Mouse (Mus musculus) hindbrain, embryonic 16.5 days (tissue): Measurements from ENCODE around the gene Nt5m. TPM values are rescaled to one million over a fixed set of nuclear protein-coding genes. Genes with fewer than 3 reads are reported as not detected.

ENCODE experiments used
- ATAC-seq: fragments of 200-750 bp; cut with Nextera tagmentation; 2 replicates; pipeline ENCODE4 v1.8.0; 2017; ENCODE audit warnings: moderate TSS enrichment, moderate library complexity
- H3K27ac ChIP-seq: fragments of 300-500 bp; sonication (generic); 2 replicates; pipeline ENCODE4 v1.5.1; 2014; ENCODE audit warnings: low read depth, mild to moderate bottlenecking, control low read depth, low read length, moderate library complexity
- H3K27me3 ChIP-seq: fragments of 300-500 bp; sonication (generic); replicated peaks from 2 replicates; pipeline ENCODE4 v1.6.1; 2014; ENCODE audit warnings: low read length; ENCODE audit not compliant: control insufficient read depth, insufficient read depth
- H3K36me3 ChIP-seq: fragments of 300-500 bp; sonication (generic); 2 replicates; pipeline ENCODE4 v1.6.1; 2014; ENCODE audit warnings: mild to moderate bottlenecking, low read length, moderate library complexity, mixed read lengths; ENCODE audit not compliant: control insufficient read depth, insufficient read depth
- H3K4me1 ChIP-seq: fragments of 300-500 bp; sonication (generic); 2 replicates; pipeline ENCODE4 v1.6.1; 2014; ENCODE audit warnings: low read depth, low read length; ENCODE audit not compliant: control insufficient read depth, insufficient read depth
- H3K4me2 ChIP-seq: fragments of 300-500 bp; sonication (generic); 2 replicates; pipeline ENCODE4 v1.6.1; 2014; ENCODE audit warnings: mild to moderate bottlenecking, low read length, control low read depth, moderate library complexity
- H3K4me3 ChIP-seq: fragments of 300-500 bp; sonication (generic); 2 replicates; pipeline ENCODE4 v1.5.1; 2014; ENCODE audit warnings: mild to moderate bottlenecking, low read length, control low read depth, moderate library complexity
- H3K9ac ChIP-seq: fragments of 300-500 bp; sonication (generic); 2 replicates; pipeline ENCODE4 v1.6.1; 2014; ENCODE audit warnings: low read depth, mild to moderate bottlenecking, control low read depth, low read length, moderate library complexity
- H3K9me3 ChIP-seq: fragments of 300-500 bp; sonication (generic); 2 replicates; pipeline ENCODE4 v1.6.1; 2014; ENCODE audit warnings: mild to moderate bottlenecking, low read length, moderate library complexity; ENCODE audit not compliant: control insufficient read depth
- WGBS: fragments of 180-500 bp; shearing (Covaris S2); extraction: QIAGEN DNeasy Blood & Tissue Kit; methylation state at CpG from one replicate; pipeline ENCODE4 v1.1.7; 2014; 5-methylcytosine and 5-hydroxymethylcytosine counted together
- polyA plus RNA-seq: library from polyadenylated mRNA; unstranded; fragments of >200 nt; fragmentation: Nextera tagmentation; extraction: Ambion mirVana; gene quantifications from 2 replicates; pipeline ENCODE4 v1.2.1, GENCODE M21; 2015

Gene Nt5m
- polyA plus RNA-seq, 1 experiment from 2014 or later = 85.4 TPM

- Histone ChIP-seq H3K27me3 (no peaks in the 10 kb centered on the region), H3K9ac (no peak overlapping the region), H3K9me3 (no peaks in the 10 kb centered on the region), H3K36me3 (no peaks in the 10 kb centered on the region), H3K4me2 (no peak overlapping the region), H3K27ac (no peak overlapping the region), H3K4me1 (no peaks in the 10 kb centered on the region), H3K4me3 (no peak overlapping the region)
- ATAC-seq = no peak
- 86% methylated on average over 1 of the region's 1 CpGs for WGBS
Observed at GRCm38 (mm10) chr11:59911523-59911922, 72.3 kb downstream of the Nt5m start.

DNA sequence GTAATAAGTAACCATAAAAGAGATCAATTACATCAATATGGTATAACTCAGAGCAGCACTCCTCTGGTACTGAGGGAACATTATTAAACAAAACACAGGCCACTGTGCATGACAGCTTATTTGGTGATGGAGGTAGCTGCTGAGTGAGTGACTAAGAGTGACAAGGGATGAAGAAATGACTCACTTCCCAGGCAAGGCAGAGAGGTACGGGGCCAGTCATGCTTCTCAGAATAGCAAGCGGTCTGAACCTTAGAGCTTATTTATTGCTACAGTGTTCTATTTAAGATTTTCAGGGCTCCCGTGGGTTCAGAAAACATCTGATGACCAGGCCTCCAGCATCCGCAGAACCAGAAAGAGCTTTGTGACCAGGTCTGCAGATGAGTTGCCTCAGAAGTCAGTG is 74.5 kb downstream of the Nt5m start:
- no peak overlapping the region for H3K4me3 ChIP-seq
- no peak overlapping the region for H3K4me2 ChIP-seq
- no peak for ATAC-seq
- H3K27me3 ChIP-seq = no peaks in the 10 kb centered on the region
- H3K4me1 ChIP-seq = no peaks in the 10 kb centered on the region
- no peaks in the 10 kb centered on the region for H3K36me3 ChIP-seq
- no peak overlapping the region for H3K9ac ChIP-seq
- WGBS = 86% methylated on average over 4 of the region's 4 CpGs
- H3K27ac ChIP-seq = no peak overlapping the region
- H3K9me3 ChIP-seq = no peaks in the 10 kb centered on the region

DNA sequence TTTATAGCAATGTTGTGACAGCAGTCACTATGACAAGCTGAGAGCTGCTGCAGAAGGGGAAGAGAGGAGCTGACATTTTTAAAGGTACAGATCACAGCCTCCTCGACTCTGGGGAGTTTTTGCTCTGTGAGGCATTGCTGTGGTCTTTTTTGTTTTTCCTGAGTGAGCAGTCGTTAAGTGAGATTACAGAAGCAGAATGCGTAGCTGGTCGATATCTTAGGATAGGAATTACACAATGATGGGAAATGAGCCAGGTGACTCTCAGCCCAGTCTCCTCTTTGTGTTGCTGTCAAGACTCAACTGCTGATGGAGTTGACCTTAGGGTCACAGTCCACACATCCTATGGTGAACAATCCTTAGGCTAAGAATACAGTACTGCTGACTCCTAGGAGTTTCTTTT is 78.8 kb downstream of the Nt5m start:
- ATAC-seq = no peak
- 37% methylated on average over 4 of the region's 4 CpGs for WGBS
- Histone ChIP-seq H3K4me3 (no peak overlapping the region), H3K36me3 (no peaks in the 10 kb centered on the region), H3K27ac (no peak overlapping the region), H3K4me2 (no peak overlapping the region), H3K9ac (no peak overlapping the region), H3K4me1 (no peaks in the 10 kb centered on the region), H3K9me3 (no peaks in the 10 kb centered on the region), H3K27me3 (no peaks in the 10 kb centered on the region)

DNA sequence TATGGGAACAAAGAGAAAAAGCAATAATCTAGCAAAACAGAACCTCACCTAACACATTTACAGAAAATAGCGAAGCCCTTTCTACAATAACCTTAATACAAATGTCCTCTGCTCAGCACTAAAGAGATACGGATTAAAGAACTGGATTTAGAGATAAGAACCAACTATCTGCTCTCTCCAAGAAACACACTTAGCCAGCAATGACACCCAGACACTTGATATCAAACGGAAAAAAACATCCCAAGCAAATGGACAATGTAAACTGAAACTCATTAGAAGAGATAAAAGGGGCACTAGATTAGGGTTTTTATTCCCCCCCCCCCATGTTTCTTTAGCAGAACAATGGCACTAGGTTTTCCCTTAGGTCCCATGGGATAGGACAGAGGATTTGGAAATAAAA is 80.2 kb downstream of the Nt5m start:
- no peaks in the 10 kb centered on the region for H3K27me3 ChIP-seq
- no peaks in the 10 kb centered on the region for H3K4me1 ChIP-seq
- no peaks in the 10 kb centered on the region for H3K9me3 ChIP-seq
- ATAC-seq = no peak
- no peak overlapping the region for H3K4me2 ChIP-seq
- no peak overlapping the region for H3K4me3 ChIP-seq
- no peak overlapping the region for H3K27ac ChIP-seq
- H3K9ac ChIP-seq = no peak overlapping the region
- WGBS = 81% methylated on average over 3 of the region's 3 CpGs
- H3K36me3 ChIP-seq = no peaks in the 10 kb centered on the region

DNA sequence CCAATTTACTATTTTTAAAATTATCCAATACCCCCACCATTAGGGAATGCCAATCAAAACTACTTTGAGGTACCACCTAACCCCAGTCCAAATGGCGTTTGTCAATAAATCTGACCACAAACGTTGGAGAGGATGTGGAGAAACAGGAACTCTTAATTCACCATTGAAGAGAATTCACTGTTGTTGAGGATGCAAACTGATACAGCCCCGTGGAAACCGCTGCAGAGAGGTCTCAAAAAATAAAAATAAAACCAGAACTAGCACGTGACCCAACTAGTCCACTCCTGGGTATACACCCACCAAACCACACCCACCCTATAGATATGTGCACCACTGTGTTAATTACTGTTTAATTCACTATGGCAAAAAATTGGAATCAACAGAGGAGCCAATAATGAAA is 81.1 kb downstream of the Nt5m start:
- Histone ChIP-seq H3K4me1 (no peaks in the 10 kb centered on the region), H3K36me3 (no peaks in the 10 kb centered on the region), H3K27me3 (no peaks in the 10 kb centered on the region), H3K9me3 (no peaks in the 10 kb centered on the region), H3K4me2 (no peak overlapping the region), H3K27ac (no peak overlapping the region), H3K9ac (no peak overlapping the region), H3K4me3 (no peak overlapping the region)
- WGBS = 81% methylated on average over 5 of the region's 5 CpGs
- ATAC-seq = no peak

DNA sequence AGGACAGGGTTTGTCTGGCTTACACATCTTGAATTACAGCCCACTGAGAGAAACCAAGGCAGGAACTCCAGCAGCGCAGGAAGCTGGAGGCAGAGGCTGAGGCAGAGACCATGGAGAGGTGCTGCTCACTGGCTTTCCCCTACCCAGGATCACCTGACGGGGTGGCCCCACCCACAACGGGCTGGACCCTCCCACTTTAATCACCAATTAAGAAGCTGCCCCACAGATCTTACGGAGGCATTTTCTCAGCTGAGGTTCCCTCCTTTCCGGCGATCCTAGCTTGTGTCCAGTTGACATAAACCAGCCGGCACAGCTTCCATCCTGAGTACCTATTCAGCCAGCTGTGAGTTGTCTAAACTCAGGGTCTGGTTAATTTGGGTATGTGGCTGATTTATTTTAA is 82.0 kb downstream of the Nt5m start:
- no peak overlapping the region for H3K4me3 ChIP-seq
- H3K27me3 ChIP-seq = no peaks in the 10 kb centered on the region
- H3K4me2 ChIP-seq = no peak overlapping the region
- no peaks in the 10 kb centered on the region for H3K4me1 ChIP-seq
- 25% methylated on average over 7 of the region's 7 CpGs for whole genome bisulfite sequencing
- no peaks in the 10 kb centered on the region for H3K9me3 ChIP-seq
- no peak overlapping the region for H3K27ac ChIP-seq
- no peak overlapping the region for H3K9ac ChIP-seq
- H3K36me3 ChIP-seq = no peaks in the 10 kb centered on the region
- no peak for ATAC-seq

- Histone ChIP-seq H3K4me3 (no peak overlapping the region), H3K9ac (no peak overlapping the region), H3K27ac (no peak overlapping the region), H3K4me2 (no peak overlapping the region), H3K36me3 (no peaks in the 10 kb centered on the region), H3K27me3 (no peaks in the 10 kb centered on the region), H3K4me1 (no peaks in the 10 kb centered on the region), H3K9me3 (no peaks in the 10 kb centered on the region)
- 22% methylated on average over 4 of the region's 4 CpGs for WGBS
- no peak for ATAC-seq
Observed at GRCm38 (mm10) chr11:59930031-59930430, 90.8 kb downstream of the Nt5m start.

Other genes with a start within 250 kb of the Nt5m start
- gene Olfr223, start 246.2 kb upstream of the Nt5m start, polyA plus RNA-seq = not detected in 2 replicates
- gene Mprip, start 178.1 kb upstream of the Nt5m start, polyA plus RNA-seq = 34.8 and 38.9 TPM in 2 replicates
- gene Pld6, start 51.8 kb upstream of the Nt5m start, polyA plus RNA-seq = 21.3 and 25.2 TPM in 2 replicates
- 44.2 and 46.1 TPM in 2 replicates for gene Flcn, start 29.4 kb upstream of the Nt5m start, polyA plus RNA-seq
- gene Cops3, start 391 bp downstream of the Nt5m start, polyA plus RNA-seq = 178 and 181 TPM in 2 replicates
- 40.3 and 40.4 TPM in 2 replicates for gene Med9, start 108.8 kb downstream of the Nt5m start, polyA plus RNA-seq
- gene Rasd1, start 125.5 kb downstream of the Nt5m start, polyA plus RNA-seq = 1.4 TPM in 2 replicates
- gene Pemt, start 207.0 kb downstream of the Nt5m start, polyA plus RNA-seq = 8.3 and 9.1 TPM in 2 replicates